Mouse (Mus musculus): ENCODE results near the gene Erich2.

DNA sequence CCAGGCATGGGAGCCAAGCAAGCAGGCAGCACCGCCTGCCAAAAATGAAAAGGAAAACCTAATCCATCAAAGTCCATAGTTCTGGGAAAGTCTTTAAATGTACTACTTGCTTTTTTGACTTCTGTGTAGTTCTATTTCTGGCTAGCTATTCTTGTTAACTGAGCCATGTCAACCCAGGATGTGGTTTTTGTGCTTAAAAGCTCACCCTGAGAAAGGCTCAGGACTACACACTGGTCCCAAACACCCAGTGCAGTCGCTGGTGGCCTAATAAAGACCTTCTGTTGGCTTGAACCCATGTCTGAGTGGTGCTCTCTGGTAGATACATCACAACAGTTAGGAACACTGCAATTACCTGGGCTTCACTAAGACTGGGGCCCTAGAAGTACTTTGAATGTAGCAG is 42.8 kb downstream of the Erich2 start:
- TF ChIP-seq CTCF (IDR thresholded peaks at IDR 0.05; ENCODE audit: borderline replicate concordance, control insufficient read depth, extremely low read depth, insufficient read depth, low read length, poor library complexity) (no peak), POLR2A (IDR thresholded peaks at IDR 0.05; ENCODE audit: control insufficient read depth, extremely low read depth, insufficient read depth, low read length, poor library complexity) (no peak)

All from thymus, adult 2 months (tissue).